ENCODE assay signal across 16 mouse cellular contexts in genomic region chr11:7949201-7949875, GRCm38 (mm10).
"Had no signal": no experiment of that assay in that cellular context is flagged by ENCODE, and none has a peak within 500 bp of the region (broad histone marks: within the 10 kb centered on the region; RNA-seq: fewer than 3 reads in every experiment).

No protein-coding gene starts in this region.

- H3K4me3 ChIP-seq: kidney, embryonic 15.5 days; liver, embryonic 13.5 days; myocyte; neural tube, embryonic 13.5 days; stomach, embryonic 15.5 days had no signal

- DNase-seq: kidney, postnatal 10 days; kidney, postnatal 36 days; liver, embryonic 13.5 days; lung, adult 2 months; lung, postnatal 14 days; lung, postnatal 4 days; midbrain, embryonic 14.5 days; retina, postnatal 1 day; right cerebral cortex, postnatal 25 days; spleen, adult 18-20 months; thymus, postnatal 25 days had no signal

- H3K9ac ChIP-seq: kidney, embryonic 15.5 days; liver, embryonic 13.5 days; neural tube, embryonic 13.5 days; stomach, embryonic 15.5 days had no signal

- H3K36me3 ChIP-seq: kidney, embryonic 15.5 days; liver, embryonic 13.5 days; neural tube, embryonic 13.5 days; stomach, embryonic 15.5 days had no signal

- H3K4me2 ChIP-seq: kidney, embryonic 15.5 days; liver, embryonic 13.5 days; midbrain, embryonic 11.5 days; neural tube, embryonic 13.5 days; stomach, embryonic 15.5 days had no signal

- H3K27me3 ChIP-seq: kidney, embryonic 15.5 days; liver, embryonic 13.5 days; neural tube, embryonic 13.5 days; stomach, embryonic 15.5 days had no signal

- H3K27ac ChIP-seq: kidney, embryonic 15.5 days; liver, embryonic 13.5 days; neural tube, embryonic 13.5 days; stomach, embryonic 15.5 days had no signal

- H3K4me1 ChIP-seq: kidney, embryonic 15.5 days; liver, embryonic 13.5 days; neural tube, embryonic 13.5 days; stomach, embryonic 15.5 days had no signal

- H3K9me3 ChIP-seq: kidney, embryonic 15.5 days; liver, embryonic 13.5 days; neural tube, embryonic 13.5 days; stomach, embryonic 15.5 days had no signal
